17 mouse cellular contexts compared by ENCODE assay signal in the genomic region with DNA sequence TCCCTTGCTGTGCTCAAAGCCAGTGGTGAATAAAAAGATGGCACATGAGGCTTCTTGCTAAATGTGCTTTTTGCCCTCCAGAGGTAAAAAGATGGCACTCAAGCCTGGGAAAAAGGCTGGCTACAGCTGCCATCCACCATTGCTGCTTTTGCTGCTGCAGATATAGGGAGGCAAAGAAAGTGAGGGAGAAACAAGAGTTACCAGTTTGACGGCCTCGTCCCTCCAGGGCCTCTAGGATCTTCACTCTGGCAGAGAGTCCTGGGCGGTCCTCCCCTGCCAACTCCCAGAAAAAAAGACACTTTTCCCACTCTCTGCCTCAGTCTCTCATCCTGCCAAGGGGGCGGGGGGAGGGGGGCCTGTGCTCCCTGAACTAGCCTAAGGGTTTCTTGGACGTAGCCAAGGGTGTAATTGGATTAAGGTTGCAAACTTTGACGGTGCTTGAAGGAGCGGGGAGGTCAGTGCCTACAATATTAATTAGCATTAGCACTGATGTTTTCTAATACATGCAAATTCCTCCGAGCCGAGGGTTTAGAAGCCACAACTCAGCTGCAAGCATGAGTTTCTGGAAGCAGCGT.
DNase-seq lines count a peak whose midpoint lies in the region; ATAC-seq lines count a peak whose summit lies in the region.
"Had no signal": no experiment of that assay in that cellular context is flagged by ENCODE, and none has a peak within 500 bp of the region (broad histone marks: within the 10 kb centered on the region; RNA-seq: fewer than 3 reads in every experiment).

No protein-coding gene starts in this region.

- peaks cover 4% of the 10 kb centered on the region; the same call in 1 of the 2 replicates for H3K27me3 ChIP-seq in kidney, embryonic 16.5 days (ENCODE audit: insufficient read depth, low read length)
- H3K27me3 ChIP-seq in embryonic facial prominence, embryonic 10.5 days (replicated peaks; ENCODE audit: low read depth, poor library complexity, severe bottlenecking): peaks cover 70% of the 10 kb centered on the region
- H3K27me3 ChIP-seq in forebrain, embryonic 15.5 days: peaks cover 69% of the 10 kb centered on the region

- 48% methylated on average over 10 of the region's 10 CpGs for WGBS in kidney, embryonic 16.5 days
- WGBS in embryonic facial prominence, embryonic 10.5 days: 18% methylated on average over 10 of the region's 10 CpGs
- 5% methylated on average over 10 of the region's 10 CpGs for WGBS in forebrain, embryonic 15.5 days

- no peak for DNase-seq in kidney, adult 11 months
- DNase-seq in embryonic facial prominence, embryonic 10.5 days (ENCODE audit: low spot score): peak; percentile 28
- peak; percentile 49 for DNase-seq in retina, embryonic 14.5 days (ENCODE audit: low spot score)
- DNase-seq in spleen, adult 12 weeks (ENCODE audit: low spot score): no peak
- DNase-seq: adrenal gland, postnatal 36 days; cerebellum, adult 9-10 months; kidney, postnatal 10 days; liver; lung, adult 2 months; lung, postnatal 36 days had no signal

- no peak overlapping the region for H3K9ac ChIP-seq in kidney, embryonic 16.5 days (replicated peaks; ENCODE audit: low read length)
- no peak overlapping the region for H3K9ac ChIP-seq in forebrain, embryonic 15.5 days (replicated peaks)
- H3K9ac ChIP-seq: heart, embryonic 12.5 days; hindbrain, embryonic 15.5 days had no signal

- no peaks in the 10 kb centered on the region for H3K36me3 ChIP-seq in kidney, embryonic 16.5 days (ENCODE audit: insufficient read depth, low read length)
- no peaks in the 10 kb centered on the region for H3K36me3 ChIP-seq in embryonic facial prominence, embryonic 10.5 days (replicated peaks)
- no peaks in the 10 kb centered on the region for H3K36me3 ChIP-seq in forebrain, embryonic 15.5 days
- H3K36me3 ChIP-seq: heart, embryonic 12.5 days; hindbrain, embryonic 15.5 days had no signal

- 0 out of 2 replicates have a peak, but pooled peaks have one; percentile 10 for ATAC-seq in kidney, embryonic 16.5 days (ENCODE audit: low FRiP score, low TSS enrichment)
- peak; percentile 33; the same call in 1 of the 2 replicates for ATAC-seq in forebrain, embryonic 15.5 days (replicated peaks)
- ATAC-seq in monocyte, adult 5-6 weeks (replicated peaks; ENCODE audit: insufficient number of reproducible peaks, low FRiP score, low TSS enrichment, poor library complexity, severe bottlenecking): no peak
- ATAC-seq: intestine, embryonic 16.5 days had no signal

- H3K4me1 ChIP-seq in kidney, embryonic 16.5 days (ENCODE audit: insufficient read depth, low read length): no peaks in the 10 kb centered on the region; the same call in 1 of the 2 replicates
- H3K4me1 ChIP-seq in embryonic facial prominence, embryonic 10.5 days: peaks cover 17% of the 10 kb centered on the region
- H3K4me1 ChIP-seq in forebrain, embryonic 15.5 days: peaks cover 38% of the 10 kb centered on the region

- no peaks in the 10 kb centered on the region for H3K9me3 ChIP-seq in kidney, embryonic 16.5 days (ENCODE audit: low read length)
- no peaks in the 10 kb centered on the region for H3K9me3 ChIP-seq in embryonic facial prominence, embryonic 10.5 days
- no peaks in the 10 kb centered on the region for H3K9me3 ChIP-seq in forebrain, embryonic 15.5 days
- H3K9me3 ChIP-seq: heart, embryonic 12.5 days; hindbrain, embryonic 15.5 days had no signal

- no peak overlapping the region for H3K27ac ChIP-seq in kidney, embryonic 16.5 days (ENCODE audit: low read length)
- H3K27ac ChIP-seq in embryonic facial prominence, embryonic 10.5 days (replicated peaks): no peak overlapping the region
- H3K27ac ChIP-seq in forebrain, embryonic 15.5 days (replicated peaks): no peak overlapping the region
- H3K27ac ChIP-seq: hindbrain, embryonic 15.5 days had no signal

- H3K4me2 ChIP-seq in kidney, embryonic 16.5 days (replicated peaks; ENCODE audit: low read depth, low read length): no peak overlapping the region
- no peak overlapping the region for H3K4me2 ChIP-seq in forebrain, embryonic 15.5 days (replicated peaks)
- H3K4me2 ChIP-seq: heart, embryonic 12.5 days; hindbrain, embryonic 15.5 days had no signal

- H3K4me3 ChIP-seq in kidney, embryonic 16.5 days (ENCODE audit: low read length): no peak overlapping the region
- no peak overlapping the region for H3K4me3 ChIP-seq in embryonic facial prominence, embryonic 10.5 days
- no peak overlapping the region for H3K4me3 ChIP-seq in forebrain, embryonic 15.5 days
- H3K4me3 ChIP-seq: erythroblast, embryonic 14.5 days; heart, embryonic 12.5 days; hindbrain, embryonic 15.5 days had no signal

Comparison
In these comparisons a context has a peak if more than half of its experiments do, and no peak if none do; other contexts are left out.
1. DNase-seq: peak in embryonic facial prominence, embryonic 10.5 days (single experiment) and retina, embryonic 14.5 days (single experiment); none in kidney, adult 11 months (single experiment) and spleen, adult 12 weeks (single experiment).